Mouse (Mus musculus) retina, adult 2 months (tissue): Measurements from ENCODE around the gene Got1.

Source experiments
- DNase-seq: peaks from one replicate; pipeline ENCODE4 v3.0.0-alpha.2; 2012; ENCODE audit warnings: low read depth, low spot score

Got1 gene

DNA sequence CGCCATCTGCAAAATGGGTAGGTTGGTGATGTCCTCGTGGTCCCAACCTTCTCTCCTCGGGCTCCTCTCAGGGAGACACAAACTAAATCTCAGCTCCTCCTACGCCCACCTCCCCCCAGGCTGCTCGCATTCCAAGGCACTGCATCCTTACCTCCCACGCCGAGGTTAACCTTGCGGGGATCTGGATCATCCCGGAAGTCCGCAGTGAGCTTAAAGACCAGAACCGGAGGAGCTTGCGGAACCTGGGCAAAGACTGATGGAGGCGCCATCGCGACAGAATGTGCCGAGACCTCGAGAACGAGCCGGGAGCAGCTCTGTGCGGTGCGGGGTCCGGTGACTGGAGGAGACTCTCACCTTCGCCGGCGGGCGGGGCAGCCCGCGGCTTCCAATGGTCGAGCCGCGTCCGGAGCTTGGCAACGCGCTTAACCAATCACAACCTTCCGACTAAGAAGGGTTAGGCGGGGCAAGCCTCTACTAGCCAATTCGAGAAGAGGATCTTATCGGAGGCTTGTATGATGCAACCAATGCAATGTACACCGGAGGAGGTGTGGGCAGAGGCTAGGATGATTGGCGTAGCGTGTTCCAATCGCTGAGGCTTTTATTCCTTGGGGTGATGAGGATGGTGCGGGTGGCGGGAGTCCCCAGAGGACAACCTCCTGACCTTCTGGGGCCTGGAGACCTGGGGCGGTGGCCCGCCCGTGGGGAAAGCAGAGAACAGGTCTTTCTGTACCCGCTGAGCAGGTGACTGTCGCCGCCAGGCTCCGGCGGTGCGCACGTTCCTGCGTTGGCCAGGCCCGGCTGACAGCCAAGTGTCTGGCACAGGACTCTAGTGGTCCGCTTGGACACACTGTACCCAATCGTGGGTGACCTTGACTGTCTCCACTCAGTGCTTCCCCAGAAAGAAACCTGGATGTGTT is at the start of gene Got1:
Gene Got1 (minus strand): TSS at position 419 of the 917 bp plus-strand sequence.
- peak; percentile 92 for DNase-seq

GRCm38 (mm10) chr19:43570831-43571790 is 46.7 kb upstream of the Got1 start:
- DNase-seq, result peak; percentile 26

GRCm38 (mm10) chr19:43569133-43569532 is 44.7 kb upstream of the Got1 start:
- DNase-seq, result no peak

DNA sequence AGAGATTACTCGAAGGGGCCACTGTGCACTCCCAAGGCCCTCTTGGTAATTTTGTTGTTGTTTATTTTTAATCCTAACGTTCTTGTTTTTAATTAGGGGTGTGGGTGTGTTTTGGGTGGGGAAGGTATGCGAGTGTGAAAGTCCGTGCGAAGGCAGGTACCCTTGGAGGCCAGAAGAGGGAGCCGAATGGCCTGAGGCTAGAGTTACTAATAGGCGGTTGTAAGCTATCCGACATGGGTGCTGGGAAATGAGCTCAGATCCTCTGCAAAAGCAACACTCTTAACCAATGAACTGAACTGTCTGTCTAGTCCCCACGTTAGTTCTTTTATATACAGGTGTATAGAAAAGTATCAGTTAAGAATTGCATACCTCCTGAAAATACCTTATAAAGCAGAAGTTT is 43.9 kb upstream of the Got1 start:
- DNase-seq, result no peak

GRCm38 (mm10) chr19:43563166-43563565 is 38.8 kb upstream of the Got1 start:
- no peak for DNase-seq

- no peak for DNase-seq
Observed at GRCm38 (mm10) chr19:43561841-43562240, 37.4 kb upstream of the Got1 start.

DNA sequence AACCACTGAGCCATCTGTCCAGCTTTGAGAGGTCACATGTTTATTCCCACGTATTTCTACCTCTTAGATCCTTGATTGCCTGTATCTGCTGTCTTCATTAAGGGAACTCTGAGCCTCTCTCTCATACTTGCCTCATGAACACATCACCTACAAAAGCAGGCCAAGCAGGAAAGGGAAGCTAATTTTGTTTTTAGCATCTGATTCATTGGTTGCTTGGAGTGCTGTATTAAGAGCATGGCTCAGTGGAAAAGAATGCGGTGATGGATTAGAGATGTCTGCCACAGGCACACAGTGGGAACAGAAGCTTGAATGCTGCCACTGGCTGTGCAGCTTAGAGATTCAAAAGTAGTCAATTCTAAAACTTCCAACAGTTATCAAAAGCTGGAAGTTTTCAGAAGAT is 35.8 kb upstream of the Got1 start:
- no peak for DNase-seq

DNA sequence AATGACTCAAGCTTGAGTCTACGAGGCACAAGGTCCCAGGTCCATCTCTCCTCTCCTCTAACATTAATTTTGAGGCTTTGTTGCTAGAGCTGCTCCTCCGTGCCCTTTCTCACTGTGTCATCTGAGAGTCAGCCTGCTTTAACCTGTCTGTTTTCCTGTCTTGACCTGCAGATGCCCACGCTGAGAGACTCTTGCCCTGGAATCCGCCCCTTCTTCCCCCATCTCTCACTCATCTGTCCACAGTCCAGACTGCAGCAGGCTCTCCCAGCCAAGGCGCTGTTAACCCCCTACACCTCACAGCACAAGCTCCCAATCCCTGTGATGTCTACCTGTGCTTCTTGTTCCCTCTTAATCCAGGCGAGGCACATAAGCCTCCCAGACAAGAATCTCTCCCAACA is 27.1 kb upstream of the Got1 start:
- DNase-seq, result no peak

DNA sequence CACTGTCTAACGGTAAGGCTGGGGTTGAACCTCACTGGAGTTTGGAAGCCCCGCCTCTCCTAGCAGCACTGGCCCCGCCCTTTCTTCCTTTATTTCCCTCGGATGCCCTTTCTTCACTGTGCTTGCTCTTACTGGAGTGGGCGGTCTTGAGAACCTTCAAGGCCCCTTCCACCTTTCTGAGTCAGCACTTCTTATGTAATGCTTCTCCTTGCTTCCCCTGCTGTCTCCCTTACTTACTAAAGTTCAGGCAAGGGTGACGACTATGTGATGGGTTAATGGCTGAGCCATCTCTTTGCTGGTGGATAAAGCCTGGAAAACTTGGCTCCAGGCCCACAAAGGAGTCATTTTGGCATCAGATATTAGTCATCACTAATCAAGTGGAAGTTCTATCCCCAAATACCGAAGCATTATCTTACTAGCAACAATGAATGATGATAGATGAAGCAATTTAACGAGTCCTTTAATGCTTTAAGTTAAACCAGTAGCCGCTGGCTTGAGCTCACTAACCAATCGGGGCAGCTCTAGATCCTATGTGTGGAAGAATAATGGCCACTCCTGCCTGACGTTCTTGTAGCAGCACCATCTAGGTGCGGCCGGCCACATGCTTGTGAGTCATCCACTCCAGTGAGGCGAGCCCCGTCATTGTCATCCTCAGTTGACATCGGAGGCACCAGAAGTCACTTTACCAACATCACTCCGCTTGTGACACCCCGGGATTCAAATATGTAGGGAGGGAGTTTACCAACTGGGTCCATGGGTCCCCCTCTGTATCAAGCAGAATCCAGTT is 26.5 kb upstream of the Got1 start:
- no peak for DNase-seq

- DNase-seq, result no peak
Observed at GRCm38 (mm10) chr19:43548060-43548459, 23.7 kb upstream of the Got1 start.

- no peak for DNase-seq
Observed at GRCm38 (mm10) chr19:43546337-43547117, 22.1 kb upstream of the Got1 start.

DNA sequence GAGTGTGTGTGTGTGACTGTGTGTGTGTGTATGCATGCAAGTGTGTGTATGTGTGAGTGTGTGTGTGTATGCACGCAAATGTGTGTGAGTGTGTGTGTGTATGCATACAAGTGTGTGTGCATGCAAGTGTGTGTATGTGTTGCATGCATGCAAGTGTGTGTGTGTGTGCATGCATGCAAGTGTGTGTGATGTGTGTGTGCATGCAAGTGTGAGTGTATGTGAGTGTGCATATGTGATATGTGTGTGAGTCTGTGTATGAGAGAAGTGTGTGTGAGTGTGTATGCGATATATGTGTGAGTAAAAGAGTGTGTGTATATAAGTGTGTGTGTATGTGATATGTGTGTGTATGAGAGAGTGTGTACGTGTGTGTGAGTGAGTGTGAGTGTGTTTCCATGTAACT is 11.0 kb upstream of the Got1 start:
- no peak for DNase-seq

- DNase-seq, result no peak
Observed at GRCm38 (mm10) chr19:43530921-43531320, 6.5 kb upstream of the Got1 start.

GRCm38 (mm10) chr19:43530197-43530770 is 5.9 kb upstream of the Got1 start:
- peak; percentile 49 for DNase-seq

DNA sequence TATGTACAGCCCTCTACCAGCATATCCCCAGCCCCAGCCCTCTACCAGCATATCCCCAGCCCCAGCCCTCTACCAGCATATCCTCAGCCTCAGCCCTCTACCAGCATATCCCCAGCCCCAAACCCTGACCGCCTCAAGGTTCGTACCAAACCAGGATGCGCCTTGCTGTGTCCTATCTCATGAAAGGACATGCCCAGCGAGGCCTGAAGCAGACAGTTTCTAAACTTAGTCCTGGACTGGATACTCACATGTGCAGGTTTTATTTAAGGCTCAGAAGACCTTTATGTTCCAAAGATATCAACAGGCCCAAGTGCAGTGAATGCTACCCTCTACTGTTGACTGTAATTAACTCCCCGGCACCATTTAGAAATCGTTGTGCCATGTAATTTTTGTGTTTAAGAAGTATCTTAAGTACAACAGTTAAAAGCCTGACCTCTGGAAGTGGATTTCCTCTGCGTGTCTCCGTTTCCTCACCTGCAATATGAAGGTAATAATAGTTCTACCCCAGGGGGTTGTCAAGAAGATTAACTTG is 3.7 kb upstream of the Got1 start:
- DNase-seq, result no peak

DNA sequence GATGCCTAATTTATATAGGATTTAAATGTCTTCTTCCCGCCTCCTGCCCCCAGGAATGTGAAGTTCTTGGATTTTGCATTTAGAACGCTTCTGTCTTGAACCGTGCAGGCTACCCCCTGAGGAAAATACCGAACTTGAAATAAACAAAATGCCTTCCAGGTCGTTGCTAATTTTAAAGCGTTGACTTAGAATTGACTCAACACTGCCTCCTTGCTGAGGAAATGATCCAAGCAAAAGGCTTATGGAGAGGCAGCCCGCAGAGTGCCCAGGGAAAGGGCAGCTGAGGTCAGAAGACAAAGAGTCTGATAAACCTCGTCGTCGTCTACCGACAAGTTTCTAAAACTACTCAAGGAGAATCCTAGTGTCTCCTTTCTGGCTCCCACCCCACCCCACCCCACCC is 2.7 kb upstream of the Got1 start:
- DNase-seq, result no peak

DNA sequence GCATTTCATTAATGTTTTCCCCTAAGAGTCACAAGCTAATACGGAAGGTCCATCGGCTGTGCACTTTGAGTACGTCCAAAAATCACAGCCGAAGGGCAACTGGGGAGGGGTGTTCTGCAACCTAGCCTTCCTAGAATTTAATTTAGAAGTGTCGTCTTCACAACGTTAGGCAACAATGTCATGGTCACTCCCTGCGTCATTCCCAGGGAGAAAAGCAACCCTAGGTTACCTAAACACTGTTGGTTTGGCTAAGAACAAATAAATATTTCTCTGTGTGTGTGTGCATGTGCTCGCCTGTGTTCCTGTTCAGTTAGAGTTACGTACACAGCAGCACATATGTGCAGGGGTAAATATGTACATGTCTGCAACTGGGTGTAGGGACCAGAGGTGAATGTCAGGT is 1.6 kb upstream of the Got1 start:
- no peak for DNase-seq

DNA sequence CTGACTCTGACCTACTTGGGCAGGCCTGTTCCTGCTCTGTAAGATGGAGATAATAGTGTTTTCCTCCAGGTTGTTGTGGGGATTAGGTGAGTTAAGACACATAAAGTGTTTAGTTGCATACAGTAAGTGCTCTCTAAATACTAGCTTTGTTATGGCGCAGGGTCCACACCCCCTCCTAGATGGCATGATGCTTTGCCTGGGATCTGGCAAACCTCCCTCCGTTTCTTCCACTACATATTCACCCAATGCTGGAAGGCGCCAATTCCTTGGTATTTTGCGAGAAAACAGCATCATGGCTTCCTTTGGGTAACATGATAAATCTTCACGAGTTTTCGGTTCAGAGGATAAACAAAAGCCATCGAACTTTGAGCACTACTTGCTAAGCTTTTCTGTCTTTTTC is 1.2 kb upstream of the Got1 start:
- no peak for DNase-seq

GRCm38 (mm10) chr19:43525104-43525482 is 688 bp upstream of the Got1 start:
- peak; percentile 40 for DNase-seq

- peak; percentile 20 for DNase-seq
Observed at GRCm38 (mm10) chr19:43523551-43523950, 854 bp downstream of the Got1 start.
